Mouse (Mus musculus): ENCODE measurements at regions not wholly inside any gene's neighbourhood (a gene's known extent, or its start where the extent isn't known, plus 50 kb on each side); places are given as distances from the start of the nearest gene placed in this dataset.
A peak's percentile ranks its signal among the peaks of the same experiment; 100 is the strongest.

DNA sequence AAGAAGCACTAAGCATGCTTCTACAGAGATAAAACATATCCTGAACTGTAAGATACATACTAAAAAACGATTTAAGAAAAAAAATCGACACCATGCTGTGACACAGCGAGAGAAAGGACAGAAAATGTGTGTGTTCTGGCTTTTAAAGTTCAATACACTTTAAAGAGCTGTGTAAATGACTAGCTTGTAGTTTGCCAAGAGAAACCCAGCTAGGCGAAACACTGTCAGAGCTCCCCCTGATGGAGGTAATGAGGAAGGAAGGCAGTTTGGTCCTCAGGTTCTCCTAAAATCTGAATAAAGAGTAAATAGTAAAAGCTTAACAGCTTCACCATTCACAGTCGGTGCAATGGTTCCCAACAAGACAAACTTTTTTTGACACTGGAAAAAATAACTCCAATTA lies 67.1 kb upstream of the Gabrg2 start:
- Histone ChIP-seq H3K36me3 (ENCODE audit: control insufficient read depth, insufficient read depth, low read length) (no peaks in the 10 kb centered on the region), H3K27ac (replicated peaks in 1 of 2; ENCODE audit: control insufficient read depth in 1 of 2, insufficient read depth in 1 of 2, low read depth in 2 of 2, low read length in 2 of 2) (no peak overlapping the region), H3K4me1 (ENCODE audit: control insufficient read depth in 2 of 2, insufficient read depth in 2 of 2, low read length in 2 of 2) (no peaks in the 10 kb centered on the region), H3K4me2 (ENCODE audit: low read length) (peak overlapping the region; percentile 31; the same call in 1 of the 2 replicates), H3K27me3 (ENCODE audit: control insufficient read depth, insufficient read depth, low read length) (no peaks in the 10 kb centered on the region), H3K9ac (ENCODE audit: low read length) (no peak overlapping the region), H3K4me3 (ENCODE audit: control insufficient read depth in 1 of 2, insufficient read depth in 1 of 2, low read depth in 1 of 2, low read length in 2 of 2) (no peak overlapping the region), H3K9me3 (ENCODE audit: control insufficient read depth, low read length) (no peaks in the 10 kb centered on the region)
- WGBS = 11% methylated on average over 5 of the region's 5 CpGs
- no peak for ATAC-seq (ENCODE audit: insufficient number of reproducible peaks, insufficient read depth, low FRiP score, low read depth)

DNA sequence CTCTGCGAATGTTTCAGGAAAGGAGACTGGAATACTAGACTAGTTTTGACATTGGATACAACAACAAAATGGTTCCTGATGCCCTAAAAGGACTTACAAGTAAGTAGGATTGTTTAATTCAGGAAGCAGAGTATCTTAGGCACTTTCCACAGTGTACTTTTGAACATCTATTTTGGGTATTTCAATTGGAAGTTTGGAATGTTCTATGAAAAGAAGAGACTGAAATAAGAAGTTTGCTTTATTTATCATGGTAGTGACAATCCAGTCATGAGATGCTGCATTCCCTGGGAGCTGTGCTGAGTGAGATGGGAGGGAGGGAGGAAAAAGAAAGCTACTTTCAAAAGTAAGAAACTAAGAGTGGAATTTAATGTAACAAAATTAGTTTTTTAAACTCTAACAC lies 50.9 kb upstream of the Gabrg2 start:
- Histone ChIP-seq H3K9ac (ENCODE audit: low read length) (no peak overlapping the region), H3K27ac (replicated peaks in 1 of 2; ENCODE audit: control insufficient read depth in 1 of 2, insufficient read depth in 1 of 2, low read depth in 2 of 2, low read length in 2 of 2) (no peak overlapping the region), H3K27me3 (ENCODE audit: control insufficient read depth, insufficient read depth, low read length) (no peaks in the 10 kb centered on the region), H3K36me3 (ENCODE audit: control insufficient read depth, insufficient read depth, low read length) (no peaks in the 10 kb centered on the region), H3K9me3 (ENCODE audit: control insufficient read depth, low read length) (no peaks in the 10 kb centered on the region), H3K4me2 (ENCODE audit: low read length) (no peak overlapping the region), H3K4me3 (ENCODE audit: control insufficient read depth in 1 of 2, insufficient read depth in 1 of 2, low read depth in 1 of 2, low read length in 2 of 2) (no peak overlapping the region), H3K4me1 (ENCODE audit: control insufficient read depth in 2 of 2, insufficient read depth in 2 of 2, low read length in 2 of 2) (no peaks in the 10 kb centered on the region)
- 74% methylated on average over 1 of the region's 1 CpGs for WGBS
- ATAC-seq (ENCODE audit: insufficient number of reproducible peaks, insufficient read depth, low FRiP score, low read depth) = no peak

All from heart, embryonic 14.5 days (tissue).